Mouse (Mus musculus): ENCODE data around the gene Szt2. TPM values are rescaled to one million over a fixed set of nuclear protein-coding genes. Genes with fewer than 3 reads are reported as not detected.

The Szt2 gene
- polyA plus RNA-seq, 1 experiment from 2014 or later = 8.0 TPM

DNA sequence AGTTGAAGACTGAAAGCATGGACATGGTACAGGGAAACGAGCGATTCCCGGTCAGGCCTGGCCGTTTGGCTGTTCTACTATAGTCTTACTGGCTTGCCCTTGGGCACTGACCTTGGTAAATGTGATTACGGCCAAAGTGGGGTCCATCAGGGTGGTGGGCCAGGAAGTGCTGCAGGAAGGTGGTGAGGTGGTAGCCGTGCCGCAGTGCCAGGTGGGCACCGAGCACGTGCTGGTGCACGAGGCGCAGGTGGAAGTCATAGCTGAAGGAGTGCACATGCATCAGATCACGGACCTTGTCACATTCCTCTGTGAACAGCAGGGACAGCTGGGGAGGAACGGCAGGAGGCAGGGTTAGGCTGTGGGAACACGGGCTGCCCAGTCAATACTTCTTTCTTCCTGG is 43.1 kb downstream of the Szt2 start:
- DNase-seq (ENCODE audit: low spot score) (no peak), ATAC-seq (no peak)
- Histone ChIP-seq H3K4me2 (ENCODE audit: low read length) (no peak overlapping the region), H3K4me3 (ENCODE audit: low read depth, low read length) (no peak overlapping the region), H3K36me3 (ENCODE audit: control insufficient read depth, insufficient read depth, low read length) (peaks cover 89% of the 10 kb centered on the region), H3K27me3 (replicated peaks; ENCODE audit: control insufficient read depth, insufficient read depth, low read length) (no peaks in the 10 kb centered on the region), H3K27ac (ENCODE audit: low read depth, low read length) (no peak overlapping the region), H3K9me3 (replicated peaks; ENCODE audit: control insufficient read depth, low read length) (no peaks in the 10 kb centered on the region), H3K9ac (ENCODE audit: low read length) (no peak overlapping the region), H3K4me1 (ENCODE audit: control insufficient read depth, insufficient read depth, low read length) (no peaks in the 10 kb centered on the region)
- 91% methylated on average over 14 of the region's 14 CpGs for WGBS

DNA sequence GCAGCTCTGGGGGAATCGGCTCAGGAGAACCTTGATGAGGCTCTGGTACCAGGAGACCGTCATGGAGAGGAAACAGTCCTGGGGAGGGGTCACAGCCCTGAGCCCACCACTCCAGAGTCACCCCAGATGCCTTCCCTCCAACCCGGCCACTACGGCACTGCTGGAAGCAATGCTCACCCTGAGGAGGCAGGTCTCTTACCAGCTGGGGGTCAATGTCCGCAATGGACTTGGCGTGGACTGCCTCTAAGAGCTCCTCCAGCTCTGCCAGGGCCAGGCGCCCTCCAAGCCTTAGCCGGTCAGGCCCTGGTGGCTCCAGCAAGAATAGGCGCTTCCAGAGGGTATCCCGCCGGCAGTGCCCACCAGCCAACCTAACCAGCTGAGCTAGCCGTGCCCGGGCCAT is 44.4 kb downstream of the Szt2 start:
- H3K9me3 ChIP-seq (replicated peaks; ENCODE audit: control insufficient read depth, low read length) = no peaks in the 10 kb centered on the region
- WGBS = 93% methylated on average over 13 of the region's 13 CpGs
- DNase-seq (ENCODE audit: low spot score) = no peak
- H3K9ac ChIP-seq (ENCODE audit: low read length) = no peak overlapping the region
- H3K27ac ChIP-seq (ENCODE audit: low read depth, low read length) = no peak overlapping the region
- H3K4me1 ChIP-seq (ENCODE audit: control insufficient read depth, insufficient read depth, low read length) = 0 out of 2 replicates have a peak, but pooled peaks cover 5% of the 10 kb centered on the region
- H3K27me3 ChIP-seq (replicated peaks; ENCODE audit: control insufficient read depth, insufficient read depth, low read length) = no peaks in the 10 kb centered on the region
- no peak overlapping the region for H3K4me3 ChIP-seq (ENCODE audit: low read depth, low read length)
- peaks cover 77% of the 10 kb centered on the region for H3K36me3 ChIP-seq (ENCODE audit: control insufficient read depth, insufficient read depth, low read length)
- no peak overlapping the region for H3K4me2 ChIP-seq (ENCODE audit: low read length)
- no peak for ATAC-seq

DNA sequence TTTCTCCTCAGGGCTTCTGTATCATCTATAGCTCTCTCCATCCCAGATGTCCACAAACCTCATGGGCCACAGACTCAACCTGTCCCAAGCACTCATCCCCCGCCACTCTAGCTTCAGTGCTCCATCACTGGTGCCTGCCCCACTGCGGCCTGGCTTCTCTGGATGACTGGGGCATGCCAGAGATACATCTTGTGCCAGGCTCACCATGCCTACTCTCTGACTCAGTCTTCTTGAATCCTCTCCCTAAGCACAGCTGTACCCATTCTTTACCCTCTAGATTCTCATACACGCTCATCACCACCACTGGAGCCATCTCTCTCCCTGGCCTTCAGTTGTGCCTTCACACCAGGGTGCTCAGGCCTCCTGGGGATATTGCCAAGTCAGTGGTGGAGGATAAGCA is 45.1 kb downstream of the Szt2 start:
- peaks cover 10% of the 10 kb centered on the region; the same call in 1 of the 2 replicates for H3K4me1 ChIP-seq (ENCODE audit: control insufficient read depth, insufficient read depth, low read length)
- no peaks in the 10 kb centered on the region for H3K9me3 ChIP-seq (replicated peaks; ENCODE audit: control insufficient read depth, low read length)
- no peak for DNase-seq (ENCODE audit: low spot score)
- no peak overlapping the region for H3K27ac ChIP-seq (ENCODE audit: low read depth, low read length)
- H3K27me3 ChIP-seq (replicated peaks; ENCODE audit: control insufficient read depth, insufficient read depth, low read length) = no peaks in the 10 kb centered on the region
- H3K36me3 ChIP-seq (ENCODE audit: control insufficient read depth, insufficient read depth, low read length) = peaks cover 71% of the 10 kb centered on the region
- H3K9ac ChIP-seq (ENCODE audit: low read length) = no peak overlapping the region
- WGBS = 97% methylated on average over 3 of the region's 3 CpGs
- no peak for ATAC-seq
- H3K4me2 ChIP-seq (ENCODE audit: low read length) = no peak overlapping the region
- no peak overlapping the region for H3K4me3 ChIP-seq (ENCODE audit: low read depth, low read length)

DNA sequence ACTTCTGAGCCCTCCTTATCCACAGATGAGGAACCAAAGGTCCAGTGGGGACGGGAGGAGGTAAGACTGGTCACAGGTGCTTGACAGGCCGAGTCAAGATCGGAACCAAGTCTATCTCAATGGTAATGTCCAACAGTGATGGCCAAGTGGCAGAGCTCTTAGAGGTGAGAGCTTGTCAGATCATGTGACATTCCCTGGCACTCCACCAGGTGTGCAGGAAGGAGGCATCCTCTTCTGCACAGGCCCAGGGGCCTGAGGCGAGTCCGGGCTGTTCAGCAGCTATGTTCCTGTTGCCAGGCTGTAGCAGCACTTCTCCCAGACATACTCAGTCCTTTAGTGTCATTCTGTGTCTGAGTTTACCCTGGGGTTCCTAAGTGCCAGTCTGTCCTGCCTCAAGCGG is 46.2 kb downstream of the Szt2 start:
- H3K4me2 ChIP-seq (ENCODE audit: low read length) = no peak overlapping the region
- no peak for DNase-seq (ENCODE audit: low spot score)
- no peaks in the 10 kb centered on the region for H3K27me3 ChIP-seq (replicated peaks; ENCODE audit: control insufficient read depth, insufficient read depth, low read length)
- no peaks in the 10 kb centered on the region for H3K9me3 ChIP-seq (replicated peaks; ENCODE audit: control insufficient read depth, low read length)
- peaks cover 10% of the 10 kb centered on the region; the same call in 1 of the 2 replicates for H3K4me1 ChIP-seq (ENCODE audit: control insufficient read depth, insufficient read depth, low read length)
- peaks cover 60% of the 10 kb centered on the region for H3K36me3 ChIP-seq (ENCODE audit: control insufficient read depth, insufficient read depth, low read length)
- WGBS = 89% methylated on average over 6 of the region's 6 CpGs
- ATAC-seq = no peak
- H3K9ac ChIP-seq (ENCODE audit: low read length) = no peak overlapping the region
- no peak overlapping the region for H3K27ac ChIP-seq (ENCODE audit: low read depth, low read length)
- no peak overlapping the region for H3K4me3 ChIP-seq (ENCODE audit: low read depth, low read length)

DNA sequence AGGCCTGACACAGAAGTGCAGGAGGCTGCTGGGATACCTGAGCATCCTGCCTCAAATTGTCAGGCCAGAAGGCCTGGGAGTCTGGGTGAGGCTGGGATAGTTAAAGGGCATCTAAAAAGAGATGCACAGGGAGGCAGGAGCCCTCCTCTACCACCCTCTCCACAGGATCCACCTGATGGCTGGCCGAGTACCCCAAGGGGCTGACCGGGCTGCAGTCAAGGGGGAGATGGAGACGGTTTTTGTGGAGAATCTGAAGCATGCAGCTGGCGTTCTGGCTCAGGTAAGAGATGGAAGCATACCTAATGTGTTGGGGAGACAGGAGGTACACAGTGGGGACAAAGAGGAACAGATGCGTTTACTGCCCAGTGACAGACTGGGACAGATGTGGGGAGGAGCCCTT is 47.6 kb downstream of the Szt2 start:
- no peaks in the 10 kb centered on the region for H3K27me3 ChIP-seq (replicated peaks; ENCODE audit: control insufficient read depth, insufficient read depth, low read length)
- no peak overlapping the region for H3K4me2 ChIP-seq (ENCODE audit: low read length)
- WGBS = 83% methylated on average over 5 of the region's 5 CpGs
- no peak overlapping the region for H3K4me3 ChIP-seq (ENCODE audit: low read depth, low read length)
- H3K9ac ChIP-seq (ENCODE audit: low read length) = no peak overlapping the region
- peaks cover 51% of the 10 kb centered on the region for H3K36me3 ChIP-seq (ENCODE audit: control insufficient read depth, insufficient read depth, low read length)
- peaks cover 10% of the 10 kb centered on the region; the same call in 1 of the 2 replicates for H3K4me1 ChIP-seq (ENCODE audit: control insufficient read depth, insufficient read depth, low read length)
- DNase-seq (ENCODE audit: low spot score) (no peak), ATAC-seq (no peak)
- H3K27ac ChIP-seq (ENCODE audit: low read depth, low read length) = no peak overlapping the region
- no peaks in the 10 kb centered on the region for H3K9me3 ChIP-seq (replicated peaks; ENCODE audit: control insufficient read depth, low read length)

DNA sequence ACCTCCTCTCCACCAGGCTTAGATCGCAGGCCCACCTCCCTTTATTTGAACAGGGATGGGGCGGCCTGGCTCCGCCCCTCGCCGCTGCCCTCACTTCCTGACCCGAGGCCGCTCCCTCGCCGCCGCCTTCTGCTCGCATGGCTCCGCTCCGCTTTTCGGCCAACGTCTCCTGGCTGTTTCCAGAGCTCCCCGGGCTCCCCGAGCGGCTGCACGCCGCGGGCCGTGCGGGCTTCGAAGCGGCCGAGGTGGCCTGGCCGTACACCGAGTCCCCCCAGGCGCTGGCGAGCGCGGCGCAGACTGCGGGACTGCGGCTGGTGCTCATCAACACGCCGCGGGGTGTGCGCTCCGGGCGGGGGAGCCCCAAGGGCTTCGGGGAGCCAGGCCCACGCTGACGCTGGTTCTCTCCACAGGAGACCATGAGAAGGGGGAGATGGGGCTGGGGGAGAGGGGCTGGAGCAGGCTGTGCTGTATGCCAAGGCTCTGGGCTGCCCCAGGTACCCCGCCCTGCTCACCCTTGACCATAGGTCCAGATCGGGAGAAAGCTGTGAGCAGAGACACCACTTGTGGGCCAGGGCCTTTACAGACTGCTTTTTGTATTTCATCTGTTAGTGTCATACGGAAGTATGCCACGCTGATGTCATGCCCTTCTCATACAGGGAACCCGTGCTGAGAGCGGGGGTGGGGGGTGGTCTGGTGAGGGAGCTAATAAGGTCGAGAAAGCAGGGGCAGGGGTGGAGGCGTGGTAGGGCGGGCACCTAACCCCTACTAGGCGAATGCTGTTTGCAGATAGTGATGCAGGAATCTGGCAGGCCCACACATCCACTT is 49.0 kb downstream of the Szt2 start:
- H3K4me2 ChIP-seq (ENCODE audit: low read length) = peak overlapping the region; percentile 93
- no peaks in the 10 kb centered on the region for H3K27me3 ChIP-seq (replicated peaks; ENCODE audit: control insufficient read depth, insufficient read depth, low read length)
- peak overlapping the region; percentile 56 for H3K4me3 ChIP-seq (ENCODE audit: low read depth, low read length)
- DNase-seq (ENCODE audit: low spot score) = peak; percentile 58
- H3K36me3 ChIP-seq (ENCODE audit: control insufficient read depth, insufficient read depth, low read length) = peaks cover 38% of the 10 kb centered on the region
- peak overlapping the region; percentile 83 for H3K27ac ChIP-seq (ENCODE audit: low read depth, low read length)
- peak; percentile 84 for ATAC-seq
- peaks cover 10% of the 10 kb centered on the region; the same call in 1 of the 2 replicates for H3K4me1 ChIP-seq (ENCODE audit: control insufficient read depth, insufficient read depth, low read length)
- no peaks in the 10 kb centered on the region for H3K9me3 ChIP-seq (replicated peaks; ENCODE audit: control insufficient read depth, low read length)
- H3K9ac ChIP-seq (ENCODE audit: low read length) = peak overlapping the region; percentile 87
- WGBS = 2% methylated on average over 54 of the region's 54 CpGs

DNA sequence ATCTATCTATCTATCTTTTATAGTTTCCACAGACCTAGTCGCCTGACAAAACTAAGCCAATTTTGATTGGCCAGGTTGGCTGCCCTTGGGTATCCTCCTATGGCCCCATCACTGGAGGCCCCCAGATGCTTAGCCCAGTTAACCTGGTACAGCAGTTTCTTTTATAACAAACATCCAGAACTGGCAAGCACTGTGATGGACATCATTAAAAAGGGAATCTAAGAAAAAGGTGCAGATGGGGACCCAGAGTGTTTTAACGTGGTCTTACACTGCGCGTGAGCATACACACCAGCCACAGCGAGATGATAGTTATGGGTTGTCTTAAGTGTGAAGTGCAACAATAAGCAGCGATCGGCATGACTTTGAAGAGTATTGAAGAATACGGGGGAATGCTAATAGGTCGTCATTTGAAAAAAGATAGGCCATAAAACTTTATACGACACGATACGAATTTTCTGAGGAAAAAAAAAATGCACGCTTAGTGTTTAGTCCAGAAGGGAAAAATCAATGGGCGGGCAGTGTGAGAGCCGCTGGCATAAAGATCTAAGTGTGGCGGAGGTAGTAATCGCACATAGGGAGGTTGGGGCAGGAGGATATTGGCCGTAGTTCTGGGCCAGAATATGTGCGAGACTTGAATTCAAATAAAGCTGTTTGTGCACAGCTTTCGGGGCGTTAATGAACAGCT is 49.7 kb downstream of the Szt2 start:
- DNase-seq (ENCODE audit: low spot score) (peak; percentile 76), ATAC-seq (0 out of 2 replicates have a peak, but pooled peaks have one; percentile 3)
- H3K27me3 ChIP-seq (replicated peaks; ENCODE audit: control insufficient read depth, insufficient read depth, low read length) = no peaks in the 10 kb centered on the region
- peak overlapping the region; percentile 87 for H3K9ac ChIP-seq (ENCODE audit: low read length)
- WGBS = 14% methylated on average over 21 of the region's 21 CpGs
- H3K4me3 ChIP-seq (ENCODE audit: low read depth, low read length) = peak overlapping the region; percentile 56
- H3K4me1 ChIP-seq (ENCODE audit: control insufficient read depth, insufficient read depth, low read length) = peaks cover 10% of the 10 kb centered on the region; the same call in 1 of the 2 replicates
- peak overlapping the region; percentile 83 for H3K27ac ChIP-seq (ENCODE audit: low read depth, low read length)
- peaks cover 30% of the 10 kb centered on the region for H3K36me3 ChIP-seq (ENCODE audit: control insufficient read depth, insufficient read depth, low read length)
- H3K4me2 ChIP-seq (ENCODE audit: low read length) = peak overlapping the region; percentile 93
- no peaks in the 10 kb centered on the region for H3K9me3 ChIP-seq (replicated peaks; ENCODE audit: control insufficient read depth, low read length)

DNA sequence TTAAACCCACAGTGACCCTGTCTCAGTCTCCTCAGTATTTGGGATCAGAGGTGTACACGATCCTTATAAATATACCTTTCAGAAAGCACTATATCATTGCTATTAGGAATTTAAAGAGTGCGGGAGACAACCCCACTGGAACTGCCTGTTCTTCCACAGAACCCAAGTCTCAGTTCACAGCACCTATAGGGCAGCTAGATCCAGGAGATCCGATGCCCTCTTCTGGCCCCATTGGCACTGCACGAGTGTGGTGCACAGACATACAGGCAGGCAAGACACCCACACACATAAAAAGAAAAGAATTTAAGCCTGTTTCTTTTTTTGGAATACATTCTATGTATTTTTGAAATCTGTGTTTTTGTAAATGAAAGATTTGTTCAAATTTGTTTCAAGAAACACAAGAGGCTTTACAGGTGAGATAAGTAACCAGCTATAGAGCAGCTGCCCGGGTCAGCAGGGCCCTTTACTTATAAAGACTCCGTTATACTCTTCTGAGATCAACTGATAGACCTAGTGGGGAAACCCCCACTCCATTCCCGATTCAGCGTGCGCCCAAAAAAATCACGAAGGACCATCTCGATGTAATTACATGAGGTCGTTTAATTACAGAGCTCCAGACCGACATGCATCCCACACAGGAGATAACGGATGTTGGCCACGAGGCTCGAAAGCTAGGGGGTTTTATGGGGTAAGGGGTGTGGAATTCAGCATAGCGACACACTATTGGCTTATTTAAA is 50.7 kb downstream of the Szt2 start:
- no peaks in the 10 kb centered on the region for H3K27me3 ChIP-seq (replicated peaks; ENCODE audit: control insufficient read depth, insufficient read depth, low read length)
- no peak overlapping the region for H3K27ac ChIP-seq (ENCODE audit: low read depth, low read length)
- peaks cover 20% of the 10 kb centered on the region for H3K36me3 ChIP-seq (ENCODE audit: control insufficient read depth, insufficient read depth, low read length)
- no peak overlapping the region for H3K4me2 ChIP-seq (ENCODE audit: low read length)
- H3K9ac ChIP-seq (ENCODE audit: low read length) = no peak overlapping the region
- peaks cover 10% of the 10 kb centered on the region; the same call in 1 of the 2 replicates for H3K4me1 ChIP-seq (ENCODE audit: control insufficient read depth, insufficient read depth, low read length)
- WGBS = 87% methylated on average over 17 of the region's 17 CpGs
- H3K4me3 ChIP-seq (ENCODE audit: low read depth, low read length) = no peak overlapping the region
- H3K9me3 ChIP-seq (replicated peaks; ENCODE audit: control insufficient read depth, low read length) = no peaks in the 10 kb centered on the region
- DNase-seq (ENCODE audit: low spot score) = no peak
- no peak for ATAC-seq

Measured in forebrain, embryonic 14.5 days (tissue).